Mouse (Mus musculus): ENCODE measurements around the gene Sp7. TPM values are rescaled to one million over a fixed set of nuclear protein-coding genes. Genes with fewer than 3 reads are reported as not detected.

Sp7 gene
- total and polyA plus RNA-seq, 3 experiments = not detected

GRCm38 (mm10) chr15:102399229-102400221 lies 32.5 kb upstream of the Sp7 start:
- peak overlapping the region; percentile 85 for H3K9ac ChIP-seq (ENCODE audit: control insufficient read depth, low read depth, low read length, poor library complexity, severe bottlenecking)
- peak overlapping the region; percentile 76 to 79 for H3K4me3 ChIP-seq (ENCODE audit: control insufficient read depth in 1 of 2, insufficient read depth in 1 of 2, low read depth in 2 of 2, low read length in 2 of 2)
- H3K27me3 ChIP-seq (ENCODE audit: control insufficient read depth in 1 of 2, insufficient read depth in 2 of 2, low read length in 2 of 2) = no peaks in the 10 kb centered on the region
- peaks cover 0 to 10% of the 10 kb centered on the region in 2 experiments; a peak in 2 of 4 replicates for H3K36me3 ChIP-seq (ENCODE audit: control insufficient read depth in 1 of 2, insufficient read depth in 2 of 2, low read length in 2 of 2)
- peak; percentile 78 for DNase-seq (ENCODE audit: low read depth, low spot score)
- peaks cover 8 to 15% of the 10 kb centered on the region in 2 experiments for H3K4me1 ChIP-seq (ENCODE audit: control insufficient read depth in 1 of 2, insufficient read depth in 2 of 2, low read length in 2 of 2)
- peak overlapping the region; percentile 53 for H3K27ac ChIP-seq (ENCODE audit: control insufficient read depth, low read depth, low read length)
- no peaks in the 10 kb centered on the region for H3K9me3 ChIP-seq (replicated peaks; ENCODE audit: insufficient read depth, low read length)
- peaks cover 1% of the 10 kb centered on the region; the same call in 1 of the 2 replicates for H3K79me2 ChIP-seq (ENCODE audit: control insufficient read depth, insufficient read depth, low read length, poor library complexity)
- TF ChIP-seq USF2 (IDR thresholded peaks at IDR 0.05; ENCODE audit: borderline replicate concordance in 1 of 2, insufficient read depth in 1 of 2, low read depth in 1 of 2, low read length in 2 of 2) (no peak), POLR2AphosphoS2 (IDR thresholded peaks at IDR 0.05; ENCODE audit: low read length) (no peak; the same call in 1 of the 2 replicates), GABPA (IDR thresholded peaks at IDR 0.05; ENCODE audit: low read depth, low read length) (no peak), GATA1 (IDR thresholded peaks at IDR 0.05; ENCODE audit: low read depth, low read length) (no peak), E2F4 (IDR thresholded peaks at IDR 0.05; ENCODE audit: borderline replicate concordance, low read depth, low read length) (no peak), MXI1 (IDR thresholded peaks at IDR 0.05; ENCODE audit: low read depth, low read length) (no peak), ZKSCAN1 (IDR thresholded peaks at IDR 0.05; ENCODE audit: low read depth, low read length) (0 out of 2 replicates have a peak, but pooled peaks have one; percentile 43), ZMIZ1 (IDR thresholded peaks at IDR 0.05; ENCODE audit: low read depth, low read length) (no peak; the same call in 1 of the 2 replicates), ZNF384 (IDR thresholded peaks at IDR 0.05; ENCODE audit: low read depth, low read length) (peak; percentile 96), UBTF (IDR thresholded peaks at IDR 0.05; ENCODE audit: borderline replicate concordance, insufficient read depth, low read depth, low read length) (no peak), MAZ (IDR thresholded peaks at IDR 0.05; ENCODE audit: low read depth, low read length) (no peak), CHD2 (IDR thresholded peaks at IDR 0.05; ENCODE audit: low read length) (no peak), NELFE (IDR thresholded peaks at IDR 0.05; ENCODE audit: low read depth, low read length) (peak; percentile 51), POLR2A (IDR thresholded peaks at IDR 0.05; ENCODE audit: control insufficient read depth in 1 of 2, insufficient read depth in 1 of 2, low read depth in 1 of 2, low read length in 2 of 2, poor library complexity in 1 of 2) (peak; percentile 37 to 67; a peak in 3 of 4 replicates), HCFC1 (IDR thresholded peaks at IDR 0.05; ENCODE audit: low read depth, low read length) (peak; percentile 56), BHLHE40 (IDR thresholded peaks at IDR 0.05; ENCODE audit: borderline replicate concordance, low read depth, low read length) (no peak), MEF2A (IDR thresholded peaks at IDR 0.05; ENCODE audit: extremely low read depth, insufficient replicate concordance, low read depth, low read length, poor library complexity, severe bottlenecking) (no peak), USF1 (IDR thresholded peaks at IDR 0.05; ENCODE audit: low read depth, low read length) (no peak), MAX (IDR thresholded peaks at IDR 0.05; ENCODE audit: low read length) (no peak), EP300 (IDR thresholded peaks at IDR 0.05; ENCODE audit: low read depth in 1 of 2, low read length in 2 of 2) (no peak), TBP (IDR thresholded peaks at IDR 0.05; ENCODE audit: low read depth, low read length) (peak; percentile 54; the same call in 1 of the 2 replicates), ELF1 (IDR thresholded peaks at IDR 0.05; ENCODE audit: low read depth, low read length) (peak; percentile 63), TCF12 (IDR thresholded peaks at IDR 0.05; ENCODE audit: low read depth, low read length) (no peak), CTCF (IDR thresholded peaks at IDR 0.05 in 2 of 3, conservative IDR thresholded peaks at IDR 0.05 in 1 of 3; ENCODE audit: control insufficient read depth in 1 of 3, insufficient read depth in 1 of 3, low read depth in 2 of 3, low read length in 3 of 3, poor library complexity in 1 of 3, severe bottlenecking in 1 of 3) (no peak), TAL1 (IDR thresholded peaks at IDR 0.05; ENCODE audit: low read length) (no peak), JUND (IDR thresholded peaks at IDR 0.05; ENCODE audit: low read depth, low read length) (no peak), MYC (IDR thresholded peaks at IDR 0.05; ENCODE audit: low read depth, low read length) (no peak), RAD21 (IDR thresholded peaks at IDR 0.05; ENCODE audit: low read depth, low read length) (no peak), SMC3 (IDR thresholded peaks at IDR 0.05; ENCODE audit: low read depth, low read length) (no peak), KAT2A (conservative IDR thresholded peaks at IDR 0.05; ENCODE audit: low read depth, low read length) (no peak), POLR2AphosphoS5 (IDR thresholded peaks at IDR 0.05; ENCODE audit: borderline replicate concordance, low read depth, low read length) (no peak), MYB (IDR thresholded peaks at IDR 0.05; ENCODE audit: low read depth, low read length) (no peak), NRF1 (IDR thresholded peaks at IDR 0.05; ENCODE audit: insufficient read depth, low read depth, low read length, poor library complexity, severe bottlenecking) (no peak), ZC3H11A (IDR thresholded peaks at IDR 0.05; ENCODE audit: low read depth, low read length) (no peak), MAFK (IDR thresholded peaks at IDR 0.05; ENCODE audit: borderline replicate concordance, low read depth, low read length) (no peak)

Data from MEL (cell line).